8 mouse cellular contexts compared by ENCODE assay signal in the genomic region with DNA sequence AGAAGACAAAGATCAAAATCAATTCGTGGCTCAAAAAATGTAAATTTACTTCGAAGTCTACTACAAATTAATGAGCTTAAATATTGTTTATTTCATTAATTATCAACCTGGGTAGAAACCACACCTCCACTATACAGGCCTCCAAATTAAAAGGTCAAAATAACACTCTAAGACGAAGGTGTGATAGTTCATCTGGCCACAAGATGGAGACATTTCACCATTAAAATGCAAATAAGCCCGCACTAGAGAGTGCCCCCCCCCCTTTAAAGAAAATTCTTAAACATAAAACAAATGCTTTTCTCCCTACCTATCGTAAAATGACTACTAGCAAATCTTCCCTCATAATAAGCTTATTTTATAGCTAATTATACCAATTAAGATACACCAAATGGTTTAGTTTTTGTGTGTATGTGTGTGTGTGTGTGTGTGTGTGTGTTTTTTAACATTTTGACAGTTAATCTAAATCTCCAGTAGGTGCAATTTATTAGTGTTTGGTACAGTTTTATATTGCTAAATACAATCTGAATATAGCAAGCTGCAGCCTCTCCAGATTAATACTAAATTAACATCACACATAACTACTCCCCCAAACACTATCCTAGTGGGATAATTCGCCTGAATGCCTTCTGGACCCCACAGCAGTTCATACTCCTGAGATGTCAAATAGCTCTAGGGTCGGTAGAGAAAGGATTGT. TPM values are rescaled to one million over a fixed set of nuclear protein-coding genes. Genes with fewer than 3 reads are reported as not detected.
DNase-seq lines count a peak whose midpoint lies in the region; ATAC-seq lines count a peak whose summit lies in the region.

No protein-coding gene starts in this region.

- DNase-seq in frontal cortex, postnatal 25 days (ENCODE audit: low spot score in 2 of 2): no peak
- DNase-seq in 3T3-L1 (ENCODE audit: low read depth, low spot score): peak; percentile 68
- peak; percentile 60 for DNase-seq in adipocyte (ENCODE audit: low spot score)
- no peak for DNase-seq in layer of hippocampus, adult 11-12 months (ENCODE audit: low spot score)

- peak; percentile 67; the same call in 1 of the 2 replicates for ATAC-seq in frontal cortex, adult (ENCODE audit: low TSS enrichment)
- ATAC-seq in hematopoietic stem cell, adult 5-6 weeks (replicated peaks in 1 of 2; ENCODE audit: insufficient read depth in 1 of 2, low FRiP score in 2 of 2, low TSS enrichment in 1 of 2, low read depth in 1 of 2, poor library complexity in 2 of 2, severe bottlenecking in 2 of 2): peak; percentile 90 to 91
- ATAC-seq in megakaryocyte-erythroid progenitor cell, adult 5-6 weeks (replicated peaks; ENCODE audit: low FRiP score, low TSS enrichment, poor library complexity, severe bottlenecking): peak; percentile 94
- ATAC-seq in monocyte, adult 5-6 weeks (replicated peaks; ENCODE audit: insufficient number of reproducible peaks, low FRiP score, low TSS enrichment, poor library complexity, severe bottlenecking): no peak

RNA-seq across cellular contexts. Expression of gene Plscr5, which starts 45.0 kb away (rescaled TPM):
- not detected in 2 replicates for total RNA-seq in hematopoietic stem cell, adult 5-6 weeks (2017)
- not detected in 2 replicates for total RNA-seq in megakaryocyte-erythroid progenitor cell, adult 5-6 weeks (2014; fragmentation: Nextera tagmentation)
- total RNA-seq in megakaryocyte-erythroid progenitor cell, adult 5-6 weeks (2017): not detected in 2 replicates
- total RNA-seq in monocyte, adult 5-6 weeks (2017): not detected in 3 replicates

Comparison
In these comparisons a context has a peak if more than half of its experiments do, and no peak if none do; other contexts are left out.
1. DNase-seq: peak in 3T3-L1 (single experiment) and adipocyte (single experiment); none in frontal cortex, postnatal 25 days (0 of 2) and layer of hippocampus, adult 11-12 months (single experiment).